Mouse (Mus musculus): ENCODE data around the gene Hdac4.

- TF ChIP-seq CTCF (IDR thresholded peaks at IDR 0.05; ENCODE audit: insufficient read depth, low read length) = no peak
- no peak for TF ChIP-seq POLR2A (IDR thresholded peaks at IDR 0.05; ENCODE audit: borderline replicate concordance, extremely low read depth, low read depth, low read length)
These were observed 59.1 kb downstream of the Hdac4 start for GRCm38 (mm10) chr1:92136362-92136761.
